Comparison of ENCODE assay signal across 9 mouse cellular contexts in the genomic region with DNA sequence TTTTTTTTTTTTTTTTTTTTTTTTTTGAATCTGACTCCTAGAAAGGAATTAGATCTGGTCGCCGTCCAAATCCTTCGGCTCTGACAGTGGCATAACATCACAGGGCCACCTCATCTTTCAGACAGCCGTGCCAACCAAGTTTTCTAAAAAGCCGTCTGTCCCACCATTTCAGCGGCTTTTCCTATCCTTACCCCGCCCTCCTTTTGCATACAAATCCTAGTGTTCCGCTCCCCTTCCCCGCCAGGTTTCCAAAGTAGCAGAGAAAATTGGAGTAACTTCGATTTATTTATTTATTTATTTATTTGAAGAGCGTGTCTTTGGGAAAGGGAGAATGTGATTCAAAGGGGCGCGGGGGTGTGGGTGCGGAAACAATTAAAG. TPM values are rescaled to one million over a fixed set of nuclear protein-coding genes. Genes with fewer than 3 reads are reported as not detected.
DNase-seq lines count a peak whose midpoint lies in the region; ATAC-seq lines count a peak whose summit lies in the region.
"Had no signal": no experiment of that assay in that cellular context is flagged by ENCODE, and none has a peak within 500 bp of the region (broad histone marks: within the 10 kb centered on the region; RNA-seq: fewer than 3 reads in every experiment).

No protein-coding gene starts in this region.

- no peaks in the 10 kb centered on the region for H3K9me3 ChIP-seq in limb, embryonic 11.5 days (ENCODE audit: control insufficient read depth, low read length)
- no peaks in the 10 kb centered on the region for H3K9me3 ChIP-seq in stomach, embryonic 15.5 days

- WGBS in limb, embryonic 11.5 days, result under 1% methylated on average over 14 of the region's 14 CpGs
- WGBS in stomach, embryonic 15.5 days, result 8% methylated on average over 14 of the region's 14 CpGs

- no peak for ATAC-seq in cerebellum, adult (ENCODE audit: insufficient number of reproducible peaks, low FRiP score, low TSS enrichment)
- no peak for ATAC-seq in limb, embryonic 11.5 days (ENCODE audit: insufficient number of reproducible peaks, low FRiP score, low TSS enrichment, low read depth)
- ATAC-seq in stomach, embryonic 15.5 days (ENCODE audit: insufficient read depth, low FRiP score, low read depth), result no peak

- H3K4me1 ChIP-seq in limb, embryonic 11.5 days (ENCODE audit: control insufficient read depth, insufficient read depth, low read length), result peaks cover 8% of the 10 kb centered on the region
- H3K4me1 ChIP-seq in stomach, embryonic 15.5 days, result peaks cover 12% of the 10 kb centered on the region; the same call in 1 of the 2 replicates

- peak overlapping the region; percentile 99 for H3K27ac ChIP-seq in limb, embryonic 11.5 days (replicated peaks; ENCODE audit: low read depth, low read length)
- no peak overlapping the region; the same call in 1 of the 2 replicates for H3K27ac ChIP-seq in stomach, embryonic 15.5 days

- H3K4me3 ChIP-seq in limb, embryonic 11.5 days (ENCODE audit: low read depth, low read length), result peak overlapping the region; percentile 80
- peak overlapping the region; percentile 80 for H3K4me3 ChIP-seq in stomach, embryonic 15.5 days (replicated peaks)

- peak overlapping the region; percentile 99; the same call in 1 of the 2 replicates for H3K9ac ChIP-seq in limb, embryonic 11.5 days (ENCODE audit: low read length)
- no peak overlapping the region for H3K9ac ChIP-seq in stomach, embryonic 15.5 days

- H3K36me3 ChIP-seq in limb, embryonic 11.5 days (ENCODE audit: control insufficient read depth, insufficient read depth, low read length), result no peaks in the 10 kb centered on the region
- no peaks in the 10 kb centered on the region for H3K36me3 ChIP-seq in stomach, embryonic 15.5 days

- no peaks in the 10 kb centered on the region for H3K27me3 ChIP-seq in limb, embryonic 11.5 days (ENCODE audit: control insufficient read depth, insufficient read depth, low read length)
- H3K27me3 ChIP-seq in stomach, embryonic 15.5 days (replicated peaks), result 0 out of 2 replicates have a peak, but pooled peaks cover 3% of the 10 kb centered on the region

- DNase-seq in cerebellum, adult 18-20 months, result peak; percentile 22 to 27
- DNase-seq in right cerebral cortex, postnatal 4 days, result peak; percentile 22
- no peak for DNase-seq in right cerebral cortex, adult 2 months (ENCODE audit: low spot score in 2 of 2)
- DNase-seq in limb, embryonic 11.5 days (ENCODE audit: low spot score), result peak; percentile 58
- DNase-seq in urinary bladder, postnatal 10 days (ENCODE audit: low spot score), result no peak
- DNase-seq in thymus, postnatal 0 days (ENCODE audit: low spot score), result no peak

- H3K4me2 ChIP-seq in limb, embryonic 11.5 days (ENCODE audit: low read depth, severe bottlenecking), result peak overlapping the region; percentile 96
- peak overlapping the region; percentile 98 for H3K4me2 ChIP-seq in stomach, embryonic 15.5 days

RNA-seq across cellular contexts. Expression of gene Mpped2, which starts 0.7 kb away (rescaled TPM):
- polyA plus RNA-seq in limb, embryonic 11.5 days (2014; fragmentation: Nextera tagmentation; extraction: Ambion mirVana), result 91.3 and 98.0 TPM in 2 replicates
- 26.9 and 30.1 TPM in 2 replicates for polyA plus RNA-seq in stomach, embryonic 15.5 days (2015; fragmentation: Nextera tagmentation; extraction: Ambion mirVana)
- 8.1 and 8.4 TPM in 2 replicates for polyA plus RNA-seq in thymus, postnatal 0 days (2015; fragmentation: Nextera tagmentation; extraction: Ambion mirVana)
- polyA plus RNA-seq: C2C12 had no signal

Comparison
In these comparisons a context has a peak if more than half of its experiments do, and no peak if none do; other contexts are left out.
1. DNase-seq: peak in cerebellum, adult 18-20 months (2 of 2), right cerebral cortex, postnatal 4 days (single experiment) and limb, embryonic 11.5 days (single experiment); none in right cerebral cortex, adult 2 months (0 of 2), urinary bladder, postnatal 10 days (single experiment) and thymus, postnatal 0 days (single experiment).